Comparison of ENCODE assay signal across 7 mouse cellular contexts in the genomic region with DNA sequence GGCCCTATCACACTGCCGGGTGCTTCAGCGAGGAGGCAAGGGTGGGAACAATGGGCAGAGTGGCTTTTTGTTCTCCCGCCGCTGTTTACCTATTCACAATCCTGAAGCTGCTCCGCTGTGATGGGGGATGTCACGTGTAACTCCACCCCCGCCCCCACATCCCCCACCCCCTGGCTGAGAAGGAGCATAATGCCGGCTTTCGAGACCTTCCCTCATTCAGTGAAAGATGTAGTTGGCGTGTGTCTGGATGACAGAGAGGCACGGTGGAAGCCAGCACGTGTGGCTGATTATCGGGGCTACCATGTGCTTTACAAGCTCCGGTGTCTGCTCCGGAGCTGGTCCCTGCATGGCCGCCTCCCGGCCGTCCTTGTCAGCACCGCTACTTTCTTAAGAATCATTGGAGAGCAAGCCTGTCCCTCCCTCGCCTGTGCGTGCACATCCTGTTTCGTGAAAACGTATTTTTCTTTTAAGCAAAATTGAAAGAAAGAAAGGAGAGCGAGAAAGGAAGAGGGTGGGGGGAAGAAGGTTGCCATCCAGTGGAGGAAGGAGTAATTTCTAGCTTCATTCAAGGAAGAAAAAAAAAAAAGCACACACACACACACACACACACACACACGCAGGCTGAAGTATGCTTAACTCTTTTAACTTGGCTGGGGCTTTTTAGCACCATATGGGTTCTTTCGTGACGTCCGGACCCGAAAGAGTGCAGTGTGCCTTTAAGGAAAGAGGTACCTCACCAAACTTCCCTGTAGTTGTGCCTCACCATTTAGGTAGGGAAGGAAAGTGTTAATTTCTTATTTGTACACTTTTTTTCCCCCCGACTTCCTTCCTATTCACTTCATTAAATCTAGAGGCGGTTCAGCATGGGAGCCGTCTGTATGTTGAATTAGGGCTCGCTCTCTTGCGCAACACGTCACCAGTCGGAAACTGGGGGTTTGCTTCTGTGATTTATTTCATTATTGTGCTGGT.
A peak's percentile ranks its signal among the peaks of the same experiment; 100 is the strongest.
DNase-seq lines count a peak whose midpoint lies in the region; ATAC-seq lines count a peak whose summit lies in the region.

No protein-coding gene starts in this region.

- DNase-seq in adrenal gland, adult (ENCODE audit: inconsistent age in 2 of 2, low spot score in 1 of 2), result peak; percentile 76 to 92
- DNase-seq in gastrocnemius, postnatal 14 days, result peak; percentile 61
- peak; percentile 86 for DNase-seq in intestine, embryonic 14.5 days (ENCODE audit: low spot score)
- DNase-seq in left cerebral cortex, postnatal 25 days (ENCODE audit: low spot score in 2 of 2), result peak; percentile 73 to 89
- peak; percentile 87 for DNase-seq in mesoderm, embryonic 11.5 days (ENCODE audit: low read depth, low spot score)
- DNase-seq in skeletal muscle tissue, adult 2 months (ENCODE audit: low read depth, low spot score), result peak; percentile 69

- H3K9me3 ChIP-seq in intestine, embryonic 14.5 days (ENCODE audit: control insufficient read depth, low read length), result no peaks in the 10 kb centered on the region

- peak overlapping the region; percentile 70 for H3K4me2 ChIP-seq in intestine, embryonic 14.5 days (ENCODE audit: low read length)

- peak overlapping the region; percentile 95 for H3K27ac ChIP-seq in intestine, embryonic 14.5 days (ENCODE audit: low read depth)

- H3K4me1 ChIP-seq in intestine, embryonic 14.5 days (replicated peaks; ENCODE audit: control insufficient read depth, insufficient read depth, low read length), result peaks cover 10% of the 10 kb centered on the region

- intact Hi-C loops in gastrocnemius, postnatal 14 days (cut with DNase I; ENCODE audit: low total_unique reads), result no loop called here
- intact Hi-C loops in left cerebral cortex, postnatal 25 days (cut with DNase I), result loop anchor here (2.0 to 5.0 kb wide), 3 partner anchors 104 to 469 kb away; a partner anchor contains a TSS

- peak; percentile 83 for ATAC-seq in common myeloid progenitor, adult 5-6 weeks (replicated peaks; ENCODE audit: low read depth, poor library complexity, severe bottlenecking)
- ATAC-seq in intestine, embryonic 14.5 days (replicated peaks; ENCODE audit: low FRiP score, low TSS enrichment, low read depth), result peak; percentile 87

- peak overlapping the region; percentile 39 for H3K4me3 ChIP-seq in intestine, embryonic 14.5 days (ENCODE audit: low read depth, low read length)

- H3K36me3 ChIP-seq in intestine, embryonic 14.5 days (ENCODE audit: control insufficient read depth, insufficient read depth, low read length), result no peaks in the 10 kb centered on the region

- peak overlapping the region; percentile 60 for H3K9ac ChIP-seq in intestine, embryonic 14.5 days (ENCODE audit: low read length)

- under 1% methylated on average over 36 of the region's 36 CpGs for WGBS in intestine, embryonic 14.5 days

- no peaks in the 10 kb centered on the region for H3K27me3 ChIP-seq in intestine, embryonic 14.5 days (replicated peaks; ENCODE audit: control insufficient read depth, insufficient read depth, low read length)

Comparison
In these comparisons a context has a peak if more than half of its experiments do, and no peak if none do; other contexts are left out.
1. Peak in every context shown above with its lines: DNase-seq, ATAC-seq, H3K4me3 ChIP-seq and H3K27ac ChIP-seq.